Mouse (Mus musculus) forebrain, embryonic 12.5 days (tissue): Measurements from ENCODE around the gene Cdh4. TPM values are rescaled to one million over a fixed set of nuclear protein-coding genes. Genes with fewer than 3 reads are reported as not detected.
A peak's percentile ranks its signal among the peaks of the same experiment; 100 is the strongest.

Experiments used
- ATAC-seq: fragments of 200-750 bp; cut with Nextera tagmentation; 2 replicates; pipeline ENCODE4 v1.8.0; 2017; ENCODE audit warnings: moderate TSS enrichment; ENCODE audit not compliant: low FRiP score
- H3K27ac ChIP-seq: fragments of 300-500 bp; sonication (generic); 2 replicates; pipeline ENCODE4 v1.5.1; 2016; ENCODE audit warnings: mild to moderate bottlenecking
- H3K27me3 ChIP-seq: fragments of 300-500 bp; sonication (generic); 2 replicates; pipeline ENCODE4 v1.6.1; 2016; ENCODE audit warnings: mild to moderate bottlenecking
- H3K36me3 ChIP-seq: fragments of 300-500 bp; sonication (generic); replicated peaks from 2 replicates; pipeline ENCODE4 v1.6.1; 2016; ENCODE audit warnings: mild to moderate bottlenecking
- H3K4me1 ChIP-seq: fragments of 300-500 bp; sonication (generic); 2 replicates; pipeline ENCODE4 v1.6.1; 2016
- H3K4me2 ChIP-seq: fragments of 300-500 bp; sonication (generic); 2 replicates; pipeline ENCODE4 v1.6.1; 2016; ENCODE audit warnings: mild to moderate bottlenecking, moderate library complexity
- H3K4me3 ChIP-seq: fragments of 300-500 bp; sonication (generic); replicated peaks from 2 replicates; pipeline ENCODE4 v1.5.1; 2016; ENCODE audit warnings: mild to moderate bottlenecking
- H3K9ac ChIP-seq: fragments of 300-500 bp; sonication (generic); 2 replicates; pipeline ENCODE4 v1.6.1; 2016; ENCODE audit warnings: mild to moderate bottlenecking
- H3K9me3 ChIP-seq: fragments of 300-500 bp; sonication (generic); 2 replicates; pipeline ENCODE4 v1.6.1; 2016
- WGBS: fragments of 180-500 bp; shearing (Covaris S2); methylation state at CpG from one replicate; pipeline ENCODE4 v1.1.7; 2016; 5-methylcytosine and 5-hydroxymethylcytosine counted together
- polyA plus RNA-seq: library from polyadenylated mRNA; unstranded; fragments of >200 nt; fragmentation: Nextera tagmentation; extraction: Ambion mirVana; gene quantifications from 2 replicates; pipeline ENCODE4 v1.2.1, GENCODE M21; 2016

The Cdh4 gene
- polyA plus RNA-seq, 1 experiment from 2014 or later, result 30.7 TPM

DNA sequence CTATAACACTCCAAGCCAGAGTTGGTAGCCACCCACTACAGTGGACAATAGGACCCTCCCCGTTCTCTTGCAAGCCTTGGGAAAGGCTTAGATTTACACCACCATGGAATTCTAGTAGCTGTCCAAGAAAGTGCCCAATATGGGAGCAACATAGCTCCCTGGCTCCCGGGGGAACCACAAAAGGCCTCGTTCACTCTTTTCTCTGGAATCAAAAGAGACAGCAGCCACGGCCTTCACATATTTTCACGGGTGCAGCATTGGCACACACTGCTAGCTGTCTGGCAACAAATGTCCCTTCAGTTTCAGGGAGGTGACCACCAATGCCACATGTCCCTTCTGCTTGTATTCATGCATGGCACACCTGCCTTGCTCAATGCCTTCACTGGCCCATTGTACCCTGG lies 38.6 kb downstream of the Cdh4 start:
- ATAC-seq, result peak; percentile 64; the same call in 1 of the 2 replicates
- H3K27me3 ChIP-seq, result no peaks in the 10 kb centered on the region
- H3K9ac ChIP-seq, result no peak overlapping the region
- no peaks in the 10 kb centered on the region for H3K9me3 ChIP-seq
- peaks cover 20% of the 10 kb centered on the region for H3K4me1 ChIP-seq
- no peaks in the 10 kb centered on the region for H3K36me3 ChIP-seq
- 0 out of 2 replicates have a peak overlapping the region, but pooled peaks have one; percentile 4 for H3K27ac ChIP-seq
- 50% methylated on average over 5 of the region's 5 CpGs for WGBS
- no peak overlapping the region for H3K4me3 ChIP-seq
- H3K4me2 ChIP-seq, result no peak overlapping the region

DNA sequence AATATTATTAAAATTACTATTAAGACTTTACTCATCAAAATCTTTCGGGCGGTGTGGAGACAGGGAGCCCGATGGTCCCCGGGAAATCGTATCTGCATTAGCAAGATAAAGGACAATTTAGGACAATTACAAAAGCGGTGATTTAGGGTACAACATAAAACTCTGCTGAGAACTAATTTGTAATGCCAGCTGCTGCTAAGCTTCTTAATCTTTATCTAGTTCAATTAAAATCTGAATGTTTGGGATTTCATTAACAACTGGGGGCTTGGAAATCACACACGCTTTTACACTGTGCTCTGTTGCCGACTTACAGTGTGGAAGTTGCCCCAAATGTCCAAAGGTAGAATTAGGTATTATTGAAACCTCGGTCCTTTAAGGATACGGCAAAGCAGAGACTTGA lies 39.1 kb downstream of the Cdh4 start:
- H3K27me3 ChIP-seq, result no peaks in the 10 kb centered on the region
- peak; percentile 4; the same call in 1 of the 2 replicates for ATAC-seq
- peaks cover 20% of the 10 kb centered on the region for H3K4me1 ChIP-seq
- no peak overlapping the region for H3K9ac ChIP-seq
- no peaks in the 10 kb centered on the region for H3K9me3 ChIP-seq
- no peak overlapping the region for H3K4me2 ChIP-seq
- H3K36me3 ChIP-seq, result no peaks in the 10 kb centered on the region
- H3K27ac ChIP-seq, result no peak overlapping the region
- 58% methylated on average over 10 of the region's 10 CpGs for WGBS
- H3K4me3 ChIP-seq, result no peak overlapping the region

DNA sequence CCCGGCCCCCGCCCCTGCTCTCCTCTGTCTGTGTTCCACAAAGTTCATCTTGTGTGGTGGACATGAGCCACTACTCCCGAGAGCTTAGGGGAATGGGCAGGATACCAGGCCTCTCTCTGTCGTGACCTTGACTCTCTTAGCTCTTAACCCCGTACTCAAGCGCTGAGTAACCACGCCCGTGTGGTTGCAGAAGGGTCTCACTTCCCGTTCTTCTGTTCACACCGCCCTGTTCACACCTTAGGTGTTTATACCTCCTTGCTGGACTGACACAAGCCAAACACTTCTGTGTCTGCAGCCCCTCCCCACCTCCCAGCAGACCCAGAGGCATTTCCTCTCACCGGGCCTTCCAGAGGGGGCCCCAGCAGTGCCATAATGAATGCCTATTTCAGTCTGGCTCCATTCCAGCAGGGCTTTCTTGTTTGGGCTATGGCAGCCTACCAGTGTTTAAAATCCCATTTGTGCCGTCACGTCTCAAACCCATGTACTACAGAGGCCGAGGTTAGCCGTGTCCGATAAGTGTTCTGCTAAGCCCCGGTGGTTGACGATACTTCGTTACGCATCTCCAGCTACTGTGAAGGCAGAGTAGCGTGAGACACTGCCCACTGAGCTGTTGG lies 46.4 kb downstream of the Cdh4 start:
- H3K4me3 ChIP-seq, result no peak overlapping the region
- H3K36me3 ChIP-seq, result no peaks in the 10 kb centered on the region
- H3K9ac ChIP-seq, result no peak overlapping the region
- H3K27ac ChIP-seq, result peak overlapping the region; percentile 31
- H3K9me3 ChIP-seq, result no peaks in the 10 kb centered on the region
- peak overlapping the region; percentile 10; the same call in 1 of the 2 replicates for H3K4me2 ChIP-seq
- H3K27me3 ChIP-seq, result no peaks in the 10 kb centered on the region
- ATAC-seq, result peak; percentile 62; the same call in 1 of the 2 replicates
- H3K4me1 ChIP-seq, result peaks cover 22% of the 10 kb centered on the region
- WGBS, result 72% methylated on average over 21 of the region's 21 CpGs

DNA sequence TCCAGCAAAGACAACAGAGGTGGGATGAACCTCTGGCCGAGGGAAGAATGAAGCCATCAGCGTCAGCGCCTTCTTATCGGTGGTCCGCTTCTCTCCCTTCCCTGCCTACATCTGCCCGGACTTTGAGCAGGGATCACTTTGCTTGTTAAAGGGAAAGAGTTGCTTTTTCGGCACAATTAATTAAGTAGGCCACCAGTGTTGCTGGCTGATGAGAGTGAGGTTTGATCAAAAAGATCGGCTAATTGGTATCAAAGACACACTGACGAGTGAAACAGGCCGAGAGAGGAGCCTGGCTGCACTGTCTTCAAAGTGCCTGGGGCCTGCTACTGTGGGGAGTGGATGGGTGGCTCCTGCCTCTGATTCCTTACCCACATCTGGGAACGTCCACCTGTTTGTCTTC lies 49.7 kb downstream of the Cdh4 start:
- Histone ChIP-seq H3K36me3 (no peaks in the 10 kb centered on the region), H3K4me3 (no peak overlapping the region), H3K27me3 (no peaks in the 10 kb centered on the region), H3K27ac (no peak overlapping the region), H3K4me1 (peaks cover 31% of the 10 kb centered on the region), H3K4me2 (no peak overlapping the region), H3K9ac (no peak overlapping the region), H3K9me3 (no peaks in the 10 kb centered on the region)
- 31% methylated on average over 11 of the region's 11 CpGs for WGBS
- no peak for ATAC-seq

DNA sequence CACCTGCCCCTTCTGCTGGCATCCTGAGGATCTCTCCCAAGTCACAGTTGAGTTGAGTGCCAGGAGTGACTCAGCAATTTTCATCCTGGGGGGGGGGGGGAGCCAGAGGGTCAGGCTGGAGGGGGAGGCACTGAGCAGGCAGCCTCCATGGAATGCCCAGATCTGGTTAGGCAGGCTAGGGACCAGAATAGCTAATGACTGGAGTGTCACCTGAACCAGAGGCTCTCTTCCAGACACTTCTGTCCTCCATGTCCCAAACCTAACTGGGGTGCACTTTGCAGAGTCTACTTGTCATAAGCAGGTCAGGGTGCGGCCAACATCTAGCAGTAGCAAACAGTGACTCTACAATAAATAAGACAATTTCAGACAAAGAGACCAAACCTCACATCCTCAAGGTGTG lies 52.0 kb downstream of the Cdh4 start:
- H3K4me3 ChIP-seq, result no peak overlapping the region
- H3K4me1 ChIP-seq, result peaks cover 21% of the 10 kb centered on the region; the same call in 1 of the 2 replicates
- H3K36me3 ChIP-seq, result no peaks in the 10 kb centered on the region
- no peak overlapping the region for H3K4me2 ChIP-seq
- no peak for ATAC-seq
- H3K27me3 ChIP-seq, result no peaks in the 10 kb centered on the region
- H3K9ac ChIP-seq, result no peak overlapping the region
- H3K27ac ChIP-seq, result no peak overlapping the region
- 96% methylated on average over 1 of the region's 1 CpGs for WGBS
- no peaks in the 10 kb centered on the region for H3K9me3 ChIP-seq

DNA sequence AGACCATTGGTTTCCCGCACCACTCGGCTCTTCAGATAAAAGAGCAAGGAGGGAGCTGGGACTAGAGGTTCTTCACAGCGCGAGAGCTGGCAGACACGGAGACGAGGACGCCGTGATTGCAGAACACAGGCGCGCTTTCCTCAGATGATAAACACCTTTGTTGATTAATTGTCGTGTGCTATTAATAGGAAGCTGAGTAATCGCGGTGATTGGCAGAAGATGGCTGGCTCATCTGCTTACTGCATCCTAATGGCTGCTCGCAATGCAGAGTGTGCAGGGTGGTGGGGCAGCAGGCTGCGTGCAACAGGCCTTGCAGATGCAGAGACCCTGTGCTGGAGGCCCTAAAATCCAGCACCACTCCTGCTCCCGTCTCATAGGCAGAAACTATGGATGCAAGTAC lies 68.2 kb downstream of the Cdh4 start:
- H3K9me3 ChIP-seq, result no peaks in the 10 kb centered on the region
- no peak overlapping the region for H3K4me3 ChIP-seq
- no peak overlapping the region for H3K4me2 ChIP-seq
- no peaks in the 10 kb centered on the region; the same call in 1 of the 2 replicates for H3K27me3 ChIP-seq
- H3K36me3 ChIP-seq, result no peaks in the 10 kb centered on the region
- no peaks in the 10 kb centered on the region; the same call in 1 of the 2 replicates for H3K4me1 ChIP-seq
- ATAC-seq, result no peak
- no peak overlapping the region for H3K27ac ChIP-seq
- WGBS, result 79% methylated on average over 16 of the region's 16 CpGs
- no peak overlapping the region for H3K9ac ChIP-seq

DNA sequence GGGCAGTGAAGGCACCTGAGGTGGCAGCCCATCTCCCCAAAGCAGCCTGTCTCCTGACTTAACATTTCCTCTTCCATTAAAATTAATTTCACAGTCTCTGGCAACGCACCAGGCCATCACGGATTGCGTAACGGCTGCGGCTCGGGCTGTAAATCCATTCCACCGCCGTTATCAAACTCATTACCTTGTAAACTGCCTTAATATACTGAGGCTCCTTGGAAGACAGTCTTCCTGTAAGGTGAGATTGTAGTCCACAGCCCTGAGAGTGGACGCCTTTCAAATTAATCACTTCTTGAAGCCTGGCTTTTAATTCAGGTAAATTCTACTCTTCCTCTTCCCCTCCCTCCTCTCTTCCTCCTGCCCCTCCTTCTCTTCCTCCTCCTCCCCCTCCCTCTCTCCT lies 74.3 kb downstream of the Cdh4 start:
- H3K9ac ChIP-seq, result no peak overlapping the region
- H3K36me3 ChIP-seq, result no peaks in the 10 kb centered on the region
- H3K27ac ChIP-seq, result no peak overlapping the region
- no peak overlapping the region for H3K4me3 ChIP-seq
- no peak for ATAC-seq
- 91% methylated on average over 9 of the region's 9 CpGs for WGBS
- H3K4me1 ChIP-seq, result peaks cover 37% of the 10 kb centered on the region
- H3K9me3 ChIP-seq, result no peaks in the 10 kb centered on the region
- peaks cover 4% of the 10 kb centered on the region; the same call in 1 of the 2 replicates for H3K27me3 ChIP-seq
- H3K4me2 ChIP-seq, result no peak overlapping the region

DNA sequence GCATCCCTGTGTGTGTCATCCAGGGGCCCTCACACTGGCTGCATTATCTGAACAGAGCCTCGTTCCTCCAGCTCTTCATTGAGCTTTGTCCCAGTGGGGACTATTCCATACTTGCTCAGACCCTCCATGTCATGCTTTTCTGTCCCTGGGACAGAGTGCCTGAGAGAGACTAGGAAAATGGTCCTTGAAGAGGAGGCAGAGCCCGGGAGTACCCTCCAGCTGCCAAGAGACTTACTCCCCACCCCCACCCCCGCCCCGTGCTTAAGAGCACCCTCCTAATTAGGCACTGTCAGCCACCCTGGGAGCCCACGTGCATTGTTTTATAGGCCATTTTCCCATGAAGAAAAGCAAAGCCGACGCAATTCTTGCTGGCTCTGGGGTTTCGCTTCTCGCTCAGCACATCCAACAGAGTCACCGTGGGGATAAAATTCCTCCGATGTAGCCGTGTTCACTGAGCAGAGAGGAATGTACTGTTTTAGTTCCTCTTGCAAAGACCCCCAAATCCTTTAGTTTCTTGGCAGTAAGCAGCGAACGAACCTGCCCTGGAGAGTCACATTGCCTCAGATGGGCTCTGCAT lies 76.3 kb downstream of the Cdh4 start:
- Histone ChIP-seq H3K4me1 (peaks cover 55% of the 10 kb centered on the region), H3K27ac (peak overlapping the region; percentile 59; the same call in 1 of the 2 replicates), H3K27me3 (peaks cover 4% of the 10 kb centered on the region; the same call in 1 of the 2 replicates), H3K4me2 (peak overlapping the region; percentile 39), H3K9me3 (no peaks in the 10 kb centered on the region), H3K9ac (peak overlapping the region; percentile 8; the same call in 1 of the 2 replicates), H3K4me3 (no peak overlapping the region), H3K36me3 (no peaks in the 10 kb centered on the region)
- peak; percentile 45; the same call in 1 of the 2 replicates for ATAC-seq
- WGBS, result 13% methylated on average over 14 of the region's 14 CpGs

DNA sequence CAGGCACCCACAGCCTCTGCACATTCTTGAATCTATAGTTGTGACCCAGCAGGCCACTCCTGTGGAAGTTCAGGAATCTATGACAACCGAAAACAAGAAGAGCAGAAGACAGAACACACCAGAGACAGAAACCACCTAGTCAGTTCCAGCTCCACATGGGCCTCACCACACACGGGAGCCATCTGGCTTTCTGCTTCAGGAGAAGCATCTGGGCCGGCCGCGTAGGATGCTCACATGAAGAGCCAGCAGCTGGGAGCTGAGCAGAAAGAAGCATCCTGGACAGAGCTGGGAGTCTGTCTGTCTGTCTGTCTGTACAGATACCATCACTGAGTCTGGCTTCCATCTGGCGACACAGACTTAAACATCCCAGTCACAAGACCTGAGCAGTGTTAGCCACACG lies 76.9 kb downstream of the Cdh4 start:
- WGBS, result 88% methylated on average over 7 of the region's 7 CpGs
- no peak for ATAC-seq
- Histone ChIP-seq H3K27me3 (peaks cover 4% of the 10 kb centered on the region; the same call in 1 of the 2 replicates), H3K27ac (no peak overlapping the region), H3K36me3 (no peaks in the 10 kb centered on the region), H3K4me1 (peaks cover 60% of the 10 kb centered on the region), H3K9me3 (no peaks in the 10 kb centered on the region), H3K4me2 (no peak overlapping the region), H3K9ac (no peak overlapping the region), H3K4me3 (no peak overlapping the region)

DNA sequence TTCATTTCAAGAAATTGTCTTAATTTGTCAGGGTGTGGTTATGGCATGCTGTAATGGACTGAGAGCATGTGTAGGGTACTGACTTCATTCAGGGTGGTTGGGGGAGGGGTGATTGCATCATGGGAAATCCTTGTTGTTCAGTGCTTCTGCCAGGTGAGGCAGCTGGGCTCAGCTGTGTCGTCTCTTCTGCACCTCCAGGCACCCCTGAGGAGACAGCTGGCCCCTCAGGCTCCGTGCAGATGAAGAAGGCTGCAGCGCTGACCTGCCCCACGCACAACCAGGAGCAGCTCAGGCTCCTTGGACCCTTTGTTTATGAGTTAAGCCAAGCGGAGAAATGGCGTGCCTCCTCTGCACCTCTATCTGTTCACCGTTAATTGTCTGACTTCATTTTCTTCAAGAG lies 77.7 kb downstream of the Cdh4 start:
- WGBS, result 18% methylated on average over 7 of the region's 7 CpGs
- Histone ChIP-seq H3K27ac (0 out of 2 replicates have a peak overlapping the region, but pooled peaks have one; percentile 19), H3K4me2 (no peak overlapping the region), H3K4me3 (no peak overlapping the region), H3K9me3 (no peaks in the 10 kb centered on the region), H3K36me3 (no peaks in the 10 kb centered on the region), H3K9ac (no peak overlapping the region), H3K27me3 (peaks cover 4% of the 10 kb centered on the region; the same call in 1 of the 2 replicates), H3K4me1 (peaks cover 65% of the 10 kb centered on the region)
- ATAC-seq, result peak; percentile 37; the same call in 1 of the 2 replicates

DNA sequence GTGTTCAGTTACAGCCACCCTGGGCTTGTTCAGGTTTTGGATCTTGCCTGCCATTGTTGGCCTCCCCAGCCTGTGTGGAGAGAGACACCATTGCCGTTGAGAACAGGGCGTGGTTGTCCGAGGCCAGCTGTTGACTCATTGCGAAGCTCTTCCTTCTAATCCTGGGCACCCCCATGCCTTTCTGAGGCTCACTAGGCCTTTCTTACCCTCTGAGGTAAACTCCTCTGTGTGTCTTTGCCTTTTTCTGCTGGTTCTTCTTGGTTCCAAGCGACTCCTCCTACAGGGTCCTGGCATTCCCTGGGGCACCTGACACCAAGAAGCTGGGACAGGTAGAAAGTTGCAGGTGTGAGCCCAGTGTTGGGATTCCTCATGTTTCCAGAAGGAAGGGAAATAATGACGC lies 78.7 kb downstream of the Cdh4 start:
- no peak overlapping the region for H3K9ac ChIP-seq
- peaks cover 65% of the 10 kb centered on the region for H3K4me1 ChIP-seq
- H3K4me3 ChIP-seq, result no peak overlapping the region
- H3K4me2 ChIP-seq, result no peak overlapping the region
- H3K9me3 ChIP-seq, result no peaks in the 10 kb centered on the region
- peak overlapping the region; percentile 78 for H3K27ac ChIP-seq
- ATAC-seq, result no peak
- 78% methylated on average over 6 of the region's 6 CpGs for WGBS
- peaks cover 4% of the 10 kb centered on the region; the same call in 1 of the 2 replicates for H3K27me3 ChIP-seq
- H3K36me3 ChIP-seq, result no peaks in the 10 kb centered on the region

DNA sequence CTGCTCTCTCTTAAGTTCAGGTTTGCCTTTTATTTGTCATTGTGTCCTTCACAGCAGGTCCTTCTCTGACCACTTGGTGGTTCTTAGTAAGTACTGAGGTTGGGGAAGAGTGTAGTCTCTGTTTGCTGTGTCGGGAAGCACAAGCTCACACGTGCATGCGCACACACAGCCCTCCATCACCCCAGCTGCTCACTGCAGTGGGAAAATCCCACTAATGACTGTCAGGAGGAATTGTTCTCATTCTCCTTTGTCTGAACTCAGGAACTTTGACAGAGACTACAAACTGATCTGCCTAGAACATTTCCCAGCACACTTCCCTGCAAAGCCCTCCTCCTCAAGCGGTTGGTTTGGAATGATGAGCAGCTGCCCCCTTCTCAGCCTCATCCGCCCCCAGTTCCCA lies 79.2 kb downstream of the Cdh4 start:
- H3K27me3 ChIP-seq, result peaks cover 4% of the 10 kb centered on the region; the same call in 1 of the 2 replicates
- H3K9ac ChIP-seq, result no peak overlapping the region
- peak overlapping the region; percentile 78 for H3K27ac ChIP-seq
- ATAC-seq, result peak; percentile 38; the same call in 1 of the 2 replicates
- no peaks in the 10 kb centered on the region for H3K9me3 ChIP-seq
- H3K36me3 ChIP-seq, result no peaks in the 10 kb centered on the region
- peaks cover 65% of the 10 kb centered on the region for H3K4me1 ChIP-seq
- no peak overlapping the region for H3K4me3 ChIP-seq
- 13% methylated on average over 5 of the region's 5 CpGs for WGBS
- no peak overlapping the region for H3K4me2 ChIP-seq
